Mouse (Mus musculus) spleen, adult 2 months (tissue): Measurements from ENCODE around the gene Gm26558. TPM values are rescaled to one million over a fixed set of nuclear protein-coding genes. Genes with fewer than 3 reads are reported as not detected.

ENCODE experiments used
- DNase-seq, 2 experiments: peaks; one replicate each; pipeline versions ENCODE4 v3.0.0 to v3.0.0-alpha.2; 2012 to 2021; ENCODE audit warnings: low spot score in 2 of 2, low read depth in 1 of 2
- H3K27ac ChIP-seq: fragments of 200-500 bp; 2 replicates; pipeline ENCODE4 v1.5.1; 2012; ENCODE audit warnings: low read length, inconsistent platforms; ENCODE audit not compliant: insufficient read depth
- H3K27me3 ChIP-seq: fragments of 200-500 bp; 2 replicates; pipeline ENCODE4 v1.6.1; 2012; ENCODE audit warnings: mild to moderate bottlenecking, moderate library complexity, low read length, inconsistent platforms; ENCODE audit not compliant: control insufficient read depth, insufficient read depth
- H3K36me3 ChIP-seq: fragments of 200-500 bp; 2 replicates; pipeline ENCODE4 v1.6.1; 2012; ENCODE audit warnings: mild to moderate bottlenecking, low read length, inconsistent platforms; ENCODE audit not compliant: control insufficient read depth, insufficient read depth
- H3K4me1 ChIP-seq: fragments of 200-500 bp; 2 replicates; pipeline ENCODE4 v1.6.1; 2011; ENCODE audit warnings: inconsistent platforms; ENCODE audit not compliant: control insufficient read depth, insufficient read depth, insufficient read length
- H3K4me3 ChIP-seq: fragments of 200-500 bp; 2 replicates; pipeline ENCODE4 v1.5.1; 2011; ENCODE audit warnings: mild to moderate bottlenecking, inconsistent platforms; ENCODE audit not compliant: insufficient read depth, insufficient read length; ENCODE audit errors: extremely low read depth
- CTCF ChIP-seq: fragments of 200-500 bp; IDR thresholded peaks from 2 replicates; pipeline ENCODE4 v1.5.1; 2011; ENCODE audit warnings: mild to moderate bottlenecking, inconsistent platforms; ENCODE audit not compliant: insufficient read depth, insufficient read length, insufficient replicate concordance; ENCODE audit errors: extremely low read depth
- POLR2A ChIP-seq: fragments of 200-500 bp; IDR thresholded peaks from 2 replicates; pipeline ENCODE4 v1.6.1; 2011; ENCODE audit warnings: low read depth, low read length, inconsistent platforms
- WGBS: fragments of 180-500 bp; shearing (Covaris S2); methylation state at CpG from one replicate; pipeline ENCODE4 v1.1.7; 2018; 5-methylcytosine and 5-hydroxymethylcytosine counted together
- polyA plus RNA-seq: library from polyadenylated mRNA; depleted of rRNA; stranded (reverse); fragments of >200 nt; gene quantifications from 2 replicates; pipeline ENCODE4 v1.2.3, GENCODE M21; 2012

Gene Gm26558
- polyA plus RNA-seq, 1 experiment = 0.19 TPM

- peaks cover 12% of the 10 kb centered on the region for H3K36me3 ChIP-seq
- no peak for TF ChIP-seq POLR2A
- TF ChIP-seq CTCF = no peak
- H3K4me3 ChIP-seq = no peak overlapping the region
- H3K27me3 ChIP-seq = no peaks in the 10 kb centered on the region
- DNase-seq = no peak
- 88% methylated on average over 10 of the region's 10 CpGs for WGBS
- H3K4me1 ChIP-seq = no peaks in the 10 kb centered on the region
- H3K27ac ChIP-seq = no peak overlapping the region
Measured at GRCm38 (mm10) chr2:70695712-70696111, 33.8 kb upstream of the Gm26558 start.

GRCm38 (mm10) chr2:70690195-70690594 lies 28.3 kb upstream of the Gm26558 start:
- TF ChIP-seq CTCF (no peak), POLR2A (no peak)
- H3K4me3 ChIP-seq = no peak overlapping the region
- no peak overlapping the region for H3K27ac ChIP-seq
- peaks cover 57% of the 10 kb centered on the region for H3K36me3 ChIP-seq
- H3K27me3 ChIP-seq = no peaks in the 10 kb centered on the region
- DNase-seq = no peak
- WGBS = 90% methylated on average over 11 of the region's 11 CpGs
- no peaks in the 10 kb centered on the region for H3K4me1 ChIP-seq

- no peak for DNase-seq
- Histone ChIP-seq H3K4me1 (no peaks in the 10 kb centered on the region), H3K36me3 (peaks cover 67% of the 10 kb centered on the region), H3K27ac (no peak overlapping the region), H3K27me3 (no peaks in the 10 kb centered on the region), H3K4me3 (no peak overlapping the region)
- TF ChIP-seq CTCF (no peak), POLR2A (no peak)
- 96% methylated on average over 21 of the region's 21 CpGs for WGBS
Measured at GRCm38 (mm10) chr2:70688454-70689078, 26.7 kb upstream of the Gm26558 start.

- 88% methylated on average over 2 of the region's 2 CpGs for WGBS
- no peaks in the 10 kb centered on the region for H3K27me3 ChIP-seq
- DNase-seq = no peak
- H3K4me3 ChIP-seq = no peak overlapping the region
- H3K36me3 ChIP-seq = peaks cover 66% of the 10 kb centered on the region
- no peak overlapping the region for H3K27ac ChIP-seq
- TF ChIP-seq CTCF (no peak), POLR2A (no peak)
- no peaks in the 10 kb centered on the region for H3K4me1 ChIP-seq
Measured at GRCm38 (mm10) chr2:70682324-70682723, 20.4 kb upstream of the Gm26558 start.

GRCm38 (mm10) chr2:70673445-70674126 lies 11.7 kb upstream of the Gm26558 start:
- no peak for DNase-seq
- Histone ChIP-seq H3K27me3 (no peaks in the 10 kb centered on the region), H3K4me3 (no peak overlapping the region), H3K36me3 (peaks cover 5% of the 10 kb centered on the region), H3K27ac (no peak overlapping the region), H3K4me1 (peaks cover 12% of the 10 kb centered on the region)
- TF ChIP-seq POLR2A = no peak
- no peak for TF ChIP-seq CTCF
- WGBS = 74% methylated on average over 7 of the region's 7 CpGs

- no peak for DNase-seq
- 82% methylated on average over 2 of the region's 2 CpGs for WGBS
- H3K4me3 ChIP-seq = no peak overlapping the region
- no peaks in the 10 kb centered on the region; the same call in 1 of the 2 replicates for H3K36me3 ChIP-seq
- H3K4me1 ChIP-seq = peaks cover 18% of the 10 kb centered on the region
- TF ChIP-seq CTCF (no peak), POLR2A (no peak)
- no peaks in the 10 kb centered on the region for H3K27me3 ChIP-seq
- no peak overlapping the region for H3K27ac ChIP-seq
Measured at GRCm38 (mm10) chr2:70672476-70672875, 10.6 kb upstream of the Gm26558 start.

GRCm38 (mm10) chr2:70669896-70670295 lies 8.0 kb upstream of the Gm26558 start:
- DNase-seq = no peak
- no peaks in the 10 kb centered on the region for H3K27me3 ChIP-seq
- H3K4me1 ChIP-seq = peaks cover 18% of the 10 kb centered on the region
- no peak overlapping the region for H3K4me3 ChIP-seq
- H3K36me3 ChIP-seq = no peaks in the 10 kb centered on the region
- H3K27ac ChIP-seq = peak overlapping the region; percentile 88
- no peak for TF ChIP-seq CTCF
- WGBS = 82% methylated on average over 2 of the region's 2 CpGs
